Mouse (Mus musculus) intestine, postnatal 0 days (tissue): ENCODE results near the gene Zc3h7b. TPM values are rescaled to one million over a fixed set of nuclear protein-coding genes. Genes with fewer than 3 reads are reported as not detected.

Experiments
- ATAC-seq: fragments of 200-750 bp; cut with Nextera tagmentation; 2 replicates; pipeline ENCODE4 v1.8.0; 2017; ENCODE audit warnings: mild to moderate bottlenecking, moderate TSS enrichment, moderate library complexity
- H3K27ac ChIP-seq: fragments of 300-500 bp; sonication (generic); 2 replicates; pipeline ENCODE4 v1.5.1; 2014; ENCODE audit warnings: mild to moderate bottlenecking, low read depth, low read length, moderate library complexity
- H3K27me3 ChIP-seq: fragments of 300-500 bp; sonication (generic); replicated peaks from 2 replicates; pipeline ENCODE4 v1.6.1; 2014; ENCODE audit warnings: low read length, mixed read lengths; ENCODE audit not compliant: control insufficient read depth, insufficient read depth
- H3K36me3 ChIP-seq: fragments of 300-500 bp; sonication (generic); 2 replicates; pipeline ENCODE4 v1.6.1; 2014; ENCODE audit warnings: mild to moderate bottlenecking, moderate library complexity; ENCODE audit not compliant: control insufficient read depth, insufficient read depth
- H3K4me1 ChIP-seq: fragments of 300-500 bp; sonication (generic); replicated peaks from 2 replicates; pipeline ENCODE4 v1.6.1; 2014; ENCODE audit warnings: antibody characterized with exemption, low read length, mixed read lengths; ENCODE audit not compliant: control insufficient read depth, insufficient read depth
- H3K4me2 ChIP-seq: fragments of 300-500 bp; sonication (generic); replicated peaks from 2 replicates; pipeline ENCODE4 v1.6.1; 2014; ENCODE audit warnings: low read depth, mild to moderate bottlenecking, moderate library complexity
- H3K4me3 ChIP-seq: fragments of 300-500 bp; sonication (generic); 2 replicates; pipeline ENCODE4 v1.5.1; 2014; ENCODE audit warnings: low read depth, low read length
- H3K9ac ChIP-seq: fragments of 300-500 bp; sonication (generic); 2 replicates; pipeline ENCODE4 v1.6.1; 2014; ENCODE audit warnings: mild to moderate bottlenecking, low read depth, low read length
- H3K9me3 ChIP-seq: fragments of 300-500 bp; sonication (generic); 2 replicates; pipeline ENCODE4 v1.6.1; 2016; ENCODE audit warnings: mixed run types; ENCODE audit not compliant: control insufficient read depth
- CTCF ChIP-seq: sonication (generic); IDR thresholded peaks from 2 replicates; pipeline ENCODE4 v1.5.1; 2016; ENCODE audit warnings: low read depth, mild to moderate bottlenecking, control low read depth, antibody characterized with exemption, moderate library complexity
- WGBS: fragments of 180-500 bp; shearing (Covaris S2); extraction: QIAGEN DNeasy Blood & Tissue Kit; methylation state at CpG from one replicate; pipeline ENCODE4 v1.1.7; 2014; 5-methylcytosine and 5-hydroxymethylcytosine counted together
- polyA plus RNA-seq: library from polyadenylated mRNA; unstranded; fragments of >200 nt; fragmentation: Nextera tagmentation; extraction: Ambion mirVana; gene quantifications from 2 replicates; pipeline ENCODE4 v1.2.1, GENCODE M21; 2015

Gene Zc3h7b
- polyA plus RNA-seq, 1 experiment from 2014 or later, result 7.3 TPM

DNA sequence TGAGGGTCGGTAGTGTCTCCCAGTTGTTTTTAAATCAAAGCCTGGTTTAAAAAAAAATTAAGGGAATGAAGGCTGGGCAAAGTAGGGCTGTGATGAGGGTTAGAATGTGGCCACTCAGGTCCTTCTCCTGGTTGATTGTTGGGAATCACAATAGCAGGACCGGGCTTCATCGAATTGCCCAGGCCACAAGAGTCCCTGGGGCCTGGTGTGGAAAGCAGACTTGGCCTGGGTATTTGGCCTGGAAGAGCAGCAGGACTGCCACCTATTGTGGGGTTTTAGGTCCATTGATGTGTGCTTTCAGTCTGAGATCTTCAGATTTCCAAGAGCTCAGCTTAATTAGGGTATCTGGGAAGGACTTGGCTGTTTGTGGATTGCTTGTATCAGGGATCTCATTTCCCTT is 67.4 kb downstream of the Zc3h7b start:
- WGBS, result 56% methylated on average over 3 of the region's 3 CpGs
- Histone ChIP-seq H3K9me3 (no peaks in the 10 kb centered on the region), H3K27ac (no peak overlapping the region), H3K9ac (peak overlapping the region; percentile 79; the same call in 1 of the 2 replicates), H3K4me3 (peak overlapping the region; percentile 72), H3K36me3 (peaks cover 18% of the 10 kb centered on the region), H3K27me3 (no peaks in the 10 kb centered on the region), H3K4me1 (0 out of 2 replicates have a peak, but pooled peaks cover 2% of the 10 kb centered on the region), H3K4me2 (peak overlapping the region; percentile 93)
- ATAC-seq, result no peak
- no peak for TF ChIP-seq CTCF

- H3K4me3 ChIP-seq, result no peak overlapping the region
- no peak for TF ChIP-seq CTCF
- no peak overlapping the region for H3K9ac ChIP-seq
- ATAC-seq, result no peak
- H3K27me3 ChIP-seq, result no peaks in the 10 kb centered on the region
- H3K4me1 ChIP-seq, result 0 out of 2 replicates have a peak, but pooled peaks cover 2% of the 10 kb centered on the region
- 0 out of 2 replicates have a peak overlapping the region, but pooled peaks have one; percentile 15 for H3K27ac ChIP-seq
- no peak overlapping the region; the same call in 1 of the 2 replicates for H3K4me2 ChIP-seq
- peaks cover 23% of the 10 kb centered on the region for H3K36me3 ChIP-seq
- 54% methylated on average over 7 of the region's 7 CpGs for WGBS
- H3K9me3 ChIP-seq, result no peaks in the 10 kb centered on the region
These were observed 68.1 kb downstream of the Zc3h7b start for GRCm38 (mm10) chr15:81812696-81813631.

- Histone ChIP-seq H3K9ac (no peak overlapping the region), H3K4me2 (no peak overlapping the region), H3K4me1 (0 out of 2 replicates have a peak, but pooled peaks cover 2% of the 10 kb centered on the region), H3K36me3 (peaks cover 31% of the 10 kb centered on the region), H3K27ac (no peak overlapping the region), H3K27me3 (no peaks in the 10 kb centered on the region), H3K9me3 (no peaks in the 10 kb centered on the region), H3K4me3 (no peak overlapping the region)
- ATAC-seq, result no peak
- WGBS, result 75% methylated on average over 5 of the region's 5 CpGs
- no peak for TF ChIP-seq CTCF
These were observed 69.3 kb downstream of the Zc3h7b start for GRCm38 (mm10) chr15:81813986-81814705.

DNA sequence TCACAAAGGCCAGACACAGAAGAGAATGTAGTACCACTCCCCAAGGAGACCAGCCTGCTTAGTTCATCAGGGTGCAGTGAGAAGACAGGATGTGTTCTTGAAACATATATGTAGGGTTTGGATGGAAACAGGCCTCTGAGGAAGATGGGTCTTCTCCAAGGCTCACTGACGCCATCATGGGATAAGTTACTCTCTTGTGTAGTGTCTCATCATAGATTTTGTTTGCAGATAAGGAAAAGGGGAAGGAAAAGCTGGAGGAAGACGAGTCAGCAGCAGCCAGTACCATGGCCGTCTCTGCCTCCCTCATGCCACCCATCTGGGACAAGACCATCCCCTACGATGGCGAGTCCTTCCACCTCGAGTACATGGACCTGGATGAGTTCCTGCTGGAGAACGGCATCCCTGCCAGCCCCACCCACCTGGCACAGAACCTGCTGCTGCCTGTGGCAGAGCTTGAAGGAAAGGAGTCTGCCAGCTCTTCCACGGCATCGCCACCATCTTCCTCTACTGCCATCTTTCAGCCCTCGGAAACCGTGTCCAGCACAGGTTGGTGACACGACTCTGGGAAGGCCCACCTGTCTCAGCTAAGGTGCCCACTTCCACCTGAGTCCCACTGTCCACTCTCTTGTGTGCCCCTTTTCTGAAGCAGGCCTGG is 70.0 kb downstream of the Zc3h7b start:
- no peaks in the 10 kb centered on the region for H3K27me3 ChIP-seq
- no peak overlapping the region for H3K4me3 ChIP-seq
- TF ChIP-seq CTCF, result no peak
- no peak overlapping the region for H3K27ac ChIP-seq
- 91% methylated on average over 12 of the region's 12 CpGs for WGBS
- no peak overlapping the region for H3K9ac ChIP-seq
- H3K4me2 ChIP-seq, result no peak overlapping the region
- H3K9me3 ChIP-seq, result no peaks in the 10 kb centered on the region
- no peak for ATAC-seq
- H3K36me3 ChIP-seq, result peaks cover 38% of the 10 kb centered on the region
- 0 out of 2 replicates have a peak, but pooled peaks cover 2% of the 10 kb centered on the region for H3K4me1 ChIP-seq

- Histone ChIP-seq H3K27ac (no peak overlapping the region), H3K4me1 (0 out of 2 replicates have a peak, but pooled peaks cover 2% of the 10 kb centered on the region), H3K9ac (no peak overlapping the region), H3K36me3 (peaks cover 60% of the 10 kb centered on the region), H3K4me2 (no peak overlapping the region), H3K4me3 (no peak overlapping the region), H3K27me3 (no peaks in the 10 kb centered on the region), H3K9me3 (no peaks in the 10 kb centered on the region)
- WGBS, result 90% methylated on average over 3 of the region's 3 CpGs
- ATAC-seq, result no peak
- TF ChIP-seq CTCF, result no peak
These were observed 73.5 kb downstream of the Zc3h7b start for GRCm38 (mm10) chr15:81818404-81818803.
